Mouse (Mus musculus): ENCODE results near the gene Haus3.

Gene Haus3

GRCm38 (mm10) chr5:34119121-34119856 is 50.0 kb downstream of the Haus3 start:
- DNase-seq (ENCODE audit: low spot score in 2 of 2): peak in 1 of 2 experiments; percentile 6

DNA sequence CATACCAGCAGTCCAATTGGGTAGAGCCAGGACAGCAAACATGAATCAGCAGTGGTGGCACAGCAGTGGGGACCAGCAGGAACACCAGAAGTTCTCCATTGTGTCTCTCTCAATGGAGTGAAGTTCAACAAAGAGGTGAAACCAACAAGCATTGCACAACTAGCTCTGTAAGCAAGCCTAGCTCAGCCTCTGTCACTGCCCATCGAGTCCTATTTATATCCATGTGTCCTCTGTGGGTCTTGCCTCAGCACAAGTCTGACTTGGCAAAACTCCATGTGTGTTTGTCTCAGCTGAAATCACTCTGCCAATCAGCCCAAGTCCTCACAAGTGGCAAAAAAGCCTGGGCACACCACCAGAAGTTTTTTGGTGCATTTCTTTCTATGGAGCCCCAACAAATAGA is 63.6 kb downstream of the Haus3 start:
- DNase-seq (ENCODE audit: low spot score in 2 of 2): no peak

Measured in frontal cortex, postnatal 25 days (tissue).